1 mouse cellular context compared by ENCODE assay signal in the genomic region with DNA sequence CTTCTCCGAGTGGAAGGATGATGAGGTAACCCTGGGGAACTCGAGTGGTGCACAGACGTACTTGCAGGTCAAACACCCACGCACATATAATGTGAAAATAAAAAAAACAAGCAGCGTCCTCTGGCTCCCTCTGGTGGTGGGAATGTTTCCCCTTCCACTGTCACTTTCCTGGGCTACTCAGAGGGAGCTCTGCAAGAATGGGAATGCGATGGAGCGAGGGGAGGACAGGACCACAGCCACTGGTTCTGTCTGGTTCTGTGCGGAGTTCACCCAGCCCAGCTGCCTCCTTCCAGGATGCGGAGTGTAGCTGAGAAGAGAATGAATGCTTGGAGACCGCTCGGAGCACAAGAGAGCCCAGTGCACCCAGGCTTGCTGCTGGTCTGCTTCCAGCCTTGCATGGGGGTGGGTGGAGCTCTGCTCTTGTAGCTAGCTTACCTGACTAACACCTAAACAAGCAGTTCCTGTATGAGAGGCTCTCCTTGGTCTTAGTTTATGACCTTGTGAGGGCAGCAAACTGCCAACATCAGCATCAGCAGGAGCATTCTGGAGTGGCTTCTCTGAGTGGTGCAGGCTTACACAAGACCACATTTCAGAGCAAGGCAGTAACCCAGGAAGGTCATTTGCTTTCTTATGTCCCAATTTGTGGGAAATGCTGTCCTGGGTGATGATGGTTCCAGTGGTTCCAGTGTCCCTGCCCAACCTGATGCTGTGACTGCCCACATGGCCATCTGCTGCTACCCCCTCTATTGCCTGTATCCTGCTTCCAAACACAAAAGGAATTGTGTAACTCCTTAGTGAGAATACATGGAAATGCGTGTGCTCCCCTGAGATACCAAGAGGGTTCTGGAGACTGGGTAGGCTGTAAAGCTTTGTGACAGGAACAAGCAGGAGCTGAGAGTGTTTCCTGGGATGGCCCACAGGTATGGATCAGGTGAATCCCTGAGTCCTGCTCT.
TF ChIP-seq lines count a peak whose summit lies in the region.

No protein-coding gene starts in this region.

TF ChIP-seq in C2C12, 6 proteins besides CTCF, POLR2A, EP300 and RAD21:
- TF ChIP-seq MYOD1 (IDR thresholded peaks at IDR 0.05; ENCODE audit: control insufficient read depth, insufficient read length, low read depth) (no peak), MAX (IDR thresholded peaks at IDR 0.05) (no peak), MYOG (IDR thresholded peaks at IDR 0.05; ENCODE audit: control insufficient read depth, extremely low read depth, insufficient read length) (no peak), FOSL1 (IDR thresholded peaks at IDR 0.05; ENCODE audit: insufficient read depth, low read length, poor library complexity, severe bottlenecking) (no peak), USF1 (IDR thresholded peaks at IDR 0.05; ENCODE audit: low read depth) (no peak), CEBPB (IDR thresholded peaks at IDR 0.05; ENCODE audit: low read depth) (no peak)
